Mouse (Mus musculus) olfactory bulb, adult 2 months (tissue): Measurements from ENCODE around the gene Smc3. TPM values are rescaled to one million over a fixed set of nuclear protein-coding genes. Genes with fewer than 3 reads are reported as not detected.

Experiments used
- H3K27ac ChIP-seq: fragments of 200-500 bp; 2 replicates; pipeline ENCODE4 v1.5.1; 2012; ENCODE audit warnings: low read depth, low read length; ENCODE audit not compliant: insufficient read depth
- H3K4me1 ChIP-seq: fragments of 200-500 bp; 2 replicates; pipeline ENCODE4 v1.6.1; 2012; ENCODE audit warnings: low read length; ENCODE audit not compliant: control insufficient read depth, insufficient read depth
- H3K4me3 ChIP-seq: fragments of 200-500 bp; 2 replicates; pipeline ENCODE4 v1.5.1; 2012; ENCODE audit warnings: mild to moderate bottlenecking, low read depth, low read length, moderate library complexity; ENCODE audit not compliant: insufficient read depth
- CTCF ChIP-seq: fragments of 200-500 bp; IDR thresholded peaks from 2 replicates; pipeline ENCODE4 v1.5.1; 2012; ENCODE audit warnings: low read depth, mild to moderate bottlenecking, low read length, moderate library complexity; ENCODE audit not compliant: insufficient read depth
- POLR2A ChIP-seq: fragments of 200-500 bp; IDR thresholded peaks from 2 replicates; pipeline ENCODE4 v1.6.1; 2012; ENCODE audit warnings: mild to moderate bottlenecking, low read depth, low read length, moderate library complexity; ENCODE audit not compliant: insufficient read depth
- WGBS: fragments of 180-500 bp; shearing (Covaris S2); methylation state at CpG from one replicate; pipeline ENCODE4 v1.1.7; 2018; 5-methylcytosine and 5-hydroxymethylcytosine counted together
- polyA plus RNA-seq: library from polyadenylated mRNA; stranded (reverse); fragments of >200 nt; gene quantifications from 2 replicates; pipeline ENCODE4 v1.2.4, GENCODE M21; 2012; ENCODE audit warnings: low replicate concordance; ENCODE audit not compliant: missing spikeins, insufficient read depth, insufficient read length

Smc3 gene
- polyA plus RNA-seq, result 104 TPM in 1 of 2 replicates, not detected in the other

DNA sequence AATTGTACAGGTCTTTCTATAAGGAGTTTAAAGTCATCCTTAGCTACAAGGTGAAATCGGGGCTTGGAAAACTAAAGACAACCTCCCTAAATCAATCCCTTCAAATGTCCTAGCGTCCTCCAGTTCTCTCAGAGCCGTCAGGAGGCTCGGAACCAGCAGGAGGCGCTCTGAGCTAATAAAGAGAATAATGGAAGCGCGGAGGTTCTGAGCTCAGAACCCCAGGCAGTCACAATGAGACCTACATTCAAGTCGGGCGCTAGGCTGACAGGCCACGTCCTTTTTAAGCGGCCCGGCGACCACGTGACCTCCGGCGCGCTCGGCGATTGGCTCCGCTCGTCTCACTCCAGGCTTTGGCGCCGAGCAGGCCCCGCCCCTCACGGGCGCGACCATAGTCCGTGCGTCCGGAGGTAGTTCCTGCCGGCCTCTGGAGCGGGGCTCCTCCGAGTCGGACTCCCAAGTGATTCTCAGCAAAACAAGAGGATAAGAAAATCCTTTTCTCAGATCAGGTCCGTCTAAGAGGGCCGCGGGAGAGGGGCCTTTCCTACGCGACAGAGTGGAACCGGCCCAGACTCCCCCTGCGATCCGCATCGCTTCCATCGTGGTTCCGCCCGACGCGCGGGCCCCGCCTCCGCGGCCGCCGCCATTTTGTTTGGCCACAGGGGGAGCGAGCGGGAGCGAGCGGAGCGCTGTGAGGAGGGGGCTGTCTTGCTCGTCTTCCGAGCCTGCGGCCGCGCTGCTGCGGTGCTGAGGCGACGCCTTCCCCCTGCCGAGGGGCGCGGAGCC lies at the start of gene Smc3:
Gene Smc3 (plus strand): TSS at position 642 of the 783 bp plus-strand sequence.
- H3K4me1 ChIP-seq, result no peaks in the 10 kb centered on the region
- under 1% methylated on average over 70 of the region's 70 CpGs for WGBS
- peak within 1 kb of the TSS; percentile 98 for H3K27ac ChIP-seq
- peak within 1 kb of the TSS; percentile 82 for H3K4me3 ChIP-seq
- TF ChIP-seq CTCF, result peak; percentile 67
- peak; percentile 88 for TF ChIP-seq POLR2A

DNA sequence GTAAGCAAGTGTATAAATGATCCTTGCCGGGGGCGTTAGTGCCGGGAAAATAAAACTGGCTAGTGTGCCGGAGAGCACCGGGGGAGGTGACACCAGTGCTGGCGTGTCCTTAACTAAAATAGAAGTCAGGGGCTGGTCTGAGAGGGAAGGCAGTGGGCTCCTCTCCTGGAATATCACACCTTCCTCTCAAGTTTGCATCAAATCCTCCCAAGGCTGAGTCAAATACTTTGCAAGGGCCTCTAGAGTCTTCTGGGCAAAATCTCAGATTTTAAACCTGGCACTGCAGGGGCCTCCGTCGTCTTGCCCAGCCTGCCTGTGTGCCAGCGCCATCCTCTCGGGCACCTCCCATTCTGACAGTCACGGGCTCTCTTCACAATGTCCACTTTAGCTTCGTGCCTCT lies 49.2 kb upstream of the Smc3 start:
- H3K27ac ChIP-seq, result peak overlapping the region; percentile 39; the same call in 1 of the 2 replicates
- H3K4me1 ChIP-seq, result peaks cover 27% of the 10 kb centered on the region
- TF ChIP-seq POLR2A, result no peak
- no peak for TF ChIP-seq CTCF
- no peak overlapping the region for H3K4me3 ChIP-seq
- WGBS, result 58% methylated on average over 12 of the region's 12 CpGs

DNA sequence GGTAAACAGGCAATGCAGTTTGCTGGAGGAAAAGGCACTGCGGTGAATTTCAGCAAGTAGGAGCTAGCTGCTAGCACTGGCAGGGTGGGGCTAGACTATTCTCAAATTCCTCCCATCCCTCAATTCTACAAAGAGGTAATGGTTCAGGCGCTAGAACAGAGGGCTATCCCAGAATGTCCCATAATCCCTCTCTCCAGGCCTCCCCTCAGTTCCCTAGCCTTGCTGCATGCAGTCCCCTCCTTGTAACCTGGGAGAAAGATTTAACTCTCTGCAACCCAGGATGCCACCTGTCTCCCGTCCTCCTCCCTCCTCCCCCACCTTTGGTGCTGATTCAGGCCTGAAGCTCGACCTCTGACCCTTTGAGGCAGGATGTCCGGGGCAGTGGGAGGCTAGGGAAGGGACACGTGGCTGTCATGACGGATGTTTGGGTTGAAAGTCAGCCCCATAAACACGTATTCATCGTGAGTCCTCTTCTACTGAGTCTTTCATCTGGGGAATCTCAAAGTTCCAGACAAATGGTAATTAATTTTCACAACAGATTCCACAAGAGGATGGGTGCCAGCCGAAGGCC lies 47.9 kb upstream of the Smc3 start:
- Histone ChIP-seq H3K27ac (peak overlapping the region; percentile 50; the same call in 1 of the 2 replicates), H3K4me1 (peaks cover 29% of the 10 kb centered on the region), H3K4me3 (no peak overlapping the region)
- TF ChIP-seq POLR2A (no peak), CTCF (no peak)
- 51% methylated on average over 10 of the region's 10 CpGs for WGBS

DNA sequence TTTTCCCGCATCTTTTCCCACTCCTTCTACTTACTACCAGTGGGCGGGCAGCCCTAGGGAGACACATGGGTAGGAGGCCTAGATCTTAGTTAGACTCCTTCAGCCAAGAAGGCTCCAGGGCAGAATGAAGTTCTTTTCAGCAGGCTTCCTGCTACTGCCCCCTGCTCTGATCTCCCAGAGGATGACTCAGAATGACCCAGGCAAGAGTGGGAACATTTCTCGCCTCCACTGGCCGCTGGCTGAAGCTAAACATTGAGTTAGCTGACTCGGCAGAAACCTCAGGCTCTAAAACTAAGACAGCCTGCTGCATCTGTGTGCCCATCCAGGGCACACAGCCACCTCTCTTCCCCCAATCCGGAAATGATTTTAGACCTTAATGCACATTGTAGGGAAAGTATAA lies 47.4 kb upstream of the Smc3 start:
- 40% methylated on average over 6 of the region's 6 CpGs for WGBS
- H3K27ac ChIP-seq, result no peak overlapping the region; the same call in 1 of the 2 replicates
- TF ChIP-seq POLR2A (no peak), CTCF (no peak)
- no peak overlapping the region for H3K4me3 ChIP-seq
- peaks cover 30% of the 10 kb centered on the region for H3K4me1 ChIP-seq

DNA sequence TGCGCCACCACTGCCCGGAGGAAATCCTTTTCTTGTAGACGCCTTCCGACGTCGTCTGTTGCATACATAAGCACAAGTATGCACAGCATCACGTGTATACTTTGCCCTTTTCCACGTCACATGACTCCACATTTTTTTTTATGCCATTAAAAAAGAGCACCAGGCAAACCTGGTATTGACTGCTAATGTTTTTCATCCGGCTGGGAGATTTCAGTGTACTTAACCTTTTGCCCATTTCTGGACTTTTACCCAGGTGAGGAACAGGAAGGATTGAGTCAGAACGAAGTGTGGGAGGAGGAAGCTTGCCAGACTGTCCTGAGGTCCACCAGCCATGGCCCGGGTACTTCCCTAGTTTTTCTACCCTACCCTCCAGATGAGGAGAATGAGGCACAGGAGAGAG lies 45.8 kb upstream of the Smc3 start:
- Histone ChIP-seq H3K4me3 (no peak overlapping the region), H3K4me1 (peaks cover 32% of the 10 kb centered on the region), H3K27ac (no peak overlapping the region)
- TF ChIP-seq POLR2A (no peak), CTCF (no peak)
- 92% methylated on average over 11 of the region's 11 CpGs for WGBS

DNA sequence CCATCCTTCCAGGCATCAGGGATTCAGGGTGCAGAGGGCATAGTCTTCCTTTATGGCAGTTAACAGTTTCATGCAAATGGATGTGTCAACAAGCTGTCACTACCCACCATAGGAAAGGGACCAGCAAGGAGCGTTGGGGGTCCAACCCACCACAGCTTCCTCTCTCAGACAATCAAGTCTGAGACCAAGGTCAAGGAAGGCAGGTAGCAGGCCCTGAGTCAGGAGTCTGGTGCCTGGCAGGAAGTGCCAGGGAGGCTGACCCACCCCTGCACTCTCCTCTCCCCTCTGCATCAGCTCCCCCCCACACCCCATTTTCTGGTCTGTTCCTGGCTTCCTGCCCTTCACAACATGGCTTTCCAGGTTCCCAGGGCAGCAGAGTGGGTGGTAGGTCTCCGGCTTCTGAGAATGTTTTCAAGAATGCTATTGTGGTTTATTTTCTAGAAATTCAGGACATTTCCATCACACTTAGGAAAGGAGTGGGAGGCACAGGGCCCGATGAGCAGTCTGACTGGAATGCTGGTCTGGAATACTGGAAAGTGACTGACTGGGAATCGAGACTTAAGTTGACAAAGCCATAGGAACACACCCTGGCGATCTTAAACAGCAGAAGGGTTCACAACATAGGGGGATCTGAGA lies 45.1 kb upstream of the Smc3 start:
- TF ChIP-seq CTCF (no peak), POLR2A (no peak)
- WGBS, result 64% methylated on average over 5 of the region's 5 CpGs
- Histone ChIP-seq H3K4me1 (peaks cover 32% of the 10 kb centered on the region), H3K27ac (no peak overlapping the region), H3K4me3 (no peak overlapping the region)

DNA sequence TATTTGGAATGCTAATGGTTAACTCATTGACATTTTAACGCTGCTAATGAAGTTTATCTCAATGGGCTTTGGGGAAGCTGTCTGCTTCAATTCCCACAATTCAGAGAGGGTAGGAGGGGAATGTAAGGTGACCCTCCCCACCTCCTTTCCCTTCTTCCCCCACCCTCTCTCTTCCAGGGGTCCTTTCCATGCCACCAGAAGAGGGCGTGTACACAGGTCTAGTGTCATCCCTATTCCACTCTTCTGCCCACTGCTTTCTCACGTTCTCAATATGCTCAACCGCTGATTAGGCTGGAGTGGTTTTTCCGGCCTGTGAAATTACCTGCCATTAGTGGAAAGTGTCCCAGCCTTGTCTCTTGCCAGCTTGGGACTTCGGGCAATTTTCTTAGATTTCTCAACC lies 43.4 kb upstream of the Smc3 start:
- WGBS, result 53% methylated on average over 6 of the region's 6 CpGs
- H3K27ac ChIP-seq, result no peak overlapping the region
- peaks cover 27% of the 10 kb centered on the region for H3K4me1 ChIP-seq
- TF ChIP-seq CTCF (no peak), POLR2A (no peak)
- no peak overlapping the region for H3K4me3 ChIP-seq

DNA sequence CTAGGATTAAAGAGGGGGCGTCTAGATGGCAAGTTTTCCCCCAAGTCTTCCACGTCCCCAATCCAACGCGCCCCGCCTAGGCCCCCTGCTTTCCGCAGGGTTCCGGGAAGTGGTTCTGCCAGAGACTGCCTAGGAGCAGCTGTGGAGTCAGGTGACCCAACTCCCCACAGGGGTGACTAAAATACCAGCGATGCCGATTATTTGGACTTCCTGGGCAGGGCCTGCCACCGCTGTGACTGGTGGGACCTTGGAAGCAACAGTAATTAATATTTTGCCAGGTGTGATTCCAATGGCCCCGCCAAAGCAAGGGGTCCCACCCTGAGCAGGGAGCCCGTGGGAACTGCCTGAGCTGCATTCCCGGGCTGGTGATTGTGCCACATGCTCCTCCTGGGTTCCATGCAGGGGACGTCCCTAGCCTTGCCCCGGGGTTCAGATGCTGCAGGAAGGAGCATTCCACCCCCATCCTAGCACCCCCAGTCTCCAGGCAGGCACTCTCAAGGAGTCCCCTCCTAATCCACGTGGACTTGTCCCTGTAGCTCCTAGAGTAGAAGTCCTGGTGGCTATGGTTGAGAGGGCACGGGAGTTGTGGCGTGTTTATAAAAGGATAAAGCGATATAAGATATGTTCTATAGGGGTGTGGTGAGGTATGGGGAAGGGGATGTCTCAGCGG lies 42.8 kb upstream of the Smc3 start:
- Histone ChIP-seq H3K4me1 (peaks cover 25% of the 10 kb centered on the region), H3K4me3 (no peak overlapping the region), H3K27ac (no peak overlapping the region)
- TF ChIP-seq CTCF, result no peak
- no peak for TF ChIP-seq POLR2A
- 36% methylated on average over 20 of the region's 20 CpGs for WGBS

DNA sequence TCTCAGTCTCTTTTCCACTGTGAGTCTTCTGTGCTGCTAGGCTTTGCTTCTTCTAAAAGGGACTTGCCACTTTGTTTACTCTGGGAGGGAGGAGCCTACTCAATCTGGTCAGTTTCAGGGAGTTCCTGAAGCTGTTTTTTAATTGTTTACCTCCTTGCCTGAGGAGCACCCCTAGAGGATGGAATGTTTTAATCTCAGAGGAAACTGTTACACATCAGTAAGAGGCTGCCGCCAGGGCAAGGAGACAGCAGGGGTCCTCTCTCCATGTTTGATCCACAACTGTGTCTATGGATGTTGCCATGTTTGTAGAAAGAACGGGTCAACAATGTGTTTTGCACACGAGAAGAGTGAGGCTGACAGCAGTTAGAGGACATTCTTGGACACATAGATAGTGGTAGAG lies 39.8 kb upstream of the Smc3 start:
- Histone ChIP-seq H3K27ac (no peak overlapping the region), H3K4me1 (peaks cover 13% of the 10 kb centered on the region), H3K4me3 (no peak overlapping the region)
- 86% methylated on average over 3 of the region's 3 CpGs for WGBS
- TF ChIP-seq CTCF (no peak), POLR2A (no peak)
